Mouse (Mus musculus) left cerebral cortex, adult 2 months (tissue): ENCODE measurements around the gene Rps6ka6. TPM values are rescaled to one million over a fixed set of nuclear protein-coding genes. Genes with fewer than 3 reads are reported as not detected.

Experiments used
- DNase-seq, 2 experiments: peaks; one replicate each; pipeline ENCODE4 v3.0.0; 2021 to 2022; ENCODE audit warnings: low spot score in 2 of 2, mixed read lengths in 1 of 2; ENCODE audit errors: extremely low spot score in 1 of 2
- H3K27ac ChIP-seq: fragments of 200-600 bp; 2 replicates; pipeline ENCODE4 v1.8.1; 2022
- H3K4me3 ChIP-seq: fragments of 200-600 bp; 2 replicates; pipeline ENCODE4 v1.8.1; 2022
- CTCF ChIP-seq: fragments of 200-600 bp; IDR thresholded peaks from 2 replicates; pipeline ENCODE4 v1.8.1; 2022; ENCODE audit warnings: antibody characterized with exemption, mild to moderate bottlenecking, moderate library complexity
- intact Hi-C: fragments of 180-260 bp; cut with DNase I; formaldehyde crosslinking; loops from one replicate; pipeline ENCODE4 v1.15.1; 2025
- total RNA-seq, 2 experiments: library from RNA; stranded (reverse); gene quantifications; 2 replicates each; pipeline ENCODE4 v1.2.3; 2021

Rps6ka6 gene
- total RNA-seq, 2 experiments from 2014 or later = 4.5 to 5.2 TPM

DNA sequence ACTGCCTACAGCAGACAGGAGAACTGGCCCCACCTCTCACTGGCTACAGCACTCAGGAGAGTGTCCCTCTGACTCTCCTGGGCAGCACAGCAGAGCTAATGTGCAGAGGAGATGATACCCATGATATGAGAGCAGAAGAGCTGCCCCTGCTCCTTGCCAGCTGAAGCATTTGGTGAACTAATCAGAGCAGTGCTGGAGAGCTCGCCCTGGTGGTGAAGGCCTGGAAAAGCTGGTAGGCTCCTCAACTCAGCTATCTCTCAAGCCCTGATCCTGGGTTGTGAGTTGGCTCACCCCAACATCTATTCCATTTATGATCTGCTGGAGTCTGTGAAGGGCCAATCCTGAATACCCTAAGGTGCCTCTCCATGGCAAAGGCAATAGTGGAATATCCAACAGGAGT is 163.6 kb downstream of the Rps6ka6 start:
- Histone ChIP-seq H3K4me3 (no peak overlapping the region), H3K27ac (no peak overlapping the region)
- DNase-seq = no peak
- TF ChIP-seq CTCF = no peak; the same call in 1 of the 2 replicates
- intact Hi-C loops = no loop called here

Other genes starting within 250 kb of the Rps6ka6 start
- 1 to 10 TPM; 4.0 to 4.3 TPM for gene Hdx, start 159.1 kb upstream of the Rps6ka6 start, total RNA-seq